Mouse (Mus musculus) forebrain, embryonic 10.5 days (tissue): Measurements from ENCODE around the gene Elof1. TPM values are rescaled to one million over a fixed set of nuclear protein-coding genes. Genes with fewer than 3 reads are reported as not detected.
"Not testable (repeated sequence)": the region's sequence is repeated elsewhere in the genome, so short reads cannot be mapped to it uniquely, and the experiment has no call there.

Experiments used
- DNase-seq: peaks from one replicate; pipeline ENCODE4 v3.0.0-alpha.2; 2017; ENCODE audit warnings: low spot score; ENCODE audit errors: extremely low spot score
- H3K27ac ChIP-seq: fragments of 300-500 bp; sonication (generic); 2 replicates; pipeline ENCODE4 v1.5.1; 2016; ENCODE audit warnings: mild to moderate bottlenecking
- H3K27me3 ChIP-seq: fragments of 300-500 bp; sonication (generic); 2 replicates; pipeline ENCODE4 v1.6.1; 2016; ENCODE audit warnings: mild to moderate bottlenecking; ENCODE audit not compliant: poor library complexity, severe bottlenecking
- H3K36me3 ChIP-seq: fragments of 300-500 bp; sonication (generic); replicated peaks from 2 replicates; pipeline ENCODE4 v1.6.1; 2016; ENCODE audit warnings: mild to moderate bottlenecking, moderate library complexity
- H3K4me1 ChIP-seq: fragments of 300-500 bp; sonication (generic); 2 replicates; pipeline ENCODE4 v1.6.1; 2016
- H3K4me3 ChIP-seq: fragments of 300-500 bp; sonication (generic); 2 replicates; pipeline ENCODE4 v1.5.1; 2016; ENCODE audit warnings: mild to moderate bottlenecking, moderate library complexity
- H3K9me3 ChIP-seq: fragments of 300-500 bp; sonication (generic); 2 replicates; pipeline ENCODE4 v1.6.1; 2016; ENCODE audit warnings: mild to moderate bottlenecking, moderate library complexity
- WGBS: fragments of 180-500 bp; shearing (Covaris S2); methylation state at CpG from one replicate; pipeline ENCODE4 v1.1.7; 2016; 5-methylcytosine and 5-hydroxymethylcytosine counted together
- polyA plus RNA-seq: library from polyadenylated mRNA; unstranded; fragments of >200 nt; fragmentation: Nextera tagmentation; extraction: Ambion mirVana; gene quantifications from 2 replicates; pipeline ENCODE4 v1.2.1, GENCODE M21; 2016

Elof1 gene
- polyA plus RNA-seq, 1 experiment from 2014 or later: 254 TPM

DNA sequence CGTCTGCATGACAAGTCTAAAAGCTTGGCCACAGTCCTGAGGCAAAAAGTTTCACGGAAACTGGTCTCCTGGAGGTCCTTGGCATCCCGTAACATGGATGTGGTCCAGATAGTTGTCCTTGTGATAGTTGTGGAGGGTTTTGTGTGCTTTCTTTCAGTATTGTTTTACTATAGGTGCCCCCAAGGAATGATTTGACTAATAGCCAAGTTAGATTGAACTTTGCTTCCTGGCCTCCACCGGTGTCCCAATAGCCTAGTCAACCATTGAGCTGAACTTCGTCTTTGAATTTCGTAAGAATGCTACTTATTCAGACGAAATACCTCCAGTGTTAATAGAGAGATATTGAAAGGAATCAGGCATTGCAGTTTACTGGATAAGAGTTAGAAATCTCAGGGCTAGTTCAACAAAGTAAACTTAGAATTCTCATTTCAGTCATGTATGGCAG lies 33.3 kb upstream of the Elof1 start:
- not testable (repeated sequence) for DNase-seq, H3K36me3 ChIP-seq, H3K4me1 ChIP-seq, H3K4me3 ChIP-seq, H3K27me3 ChIP-seq, H3K27ac ChIP-seq
- peaks cover 26% of the 10 kb centered on the region for H3K9me3 ChIP-seq
- WGBS: 89% methylated on average over 7 of the region's 7 CpGs

- no peak for DNase-seq
- Histone ChIP-seq H3K9me3 (peaks cover 26% of the 10 kb centered on the region), H3K27me3 (no peaks in the 10 kb centered on the region), H3K36me3 (no peaks in the 10 kb centered on the region), H3K4me3 (no peak overlapping the region), H3K27ac (no peak overlapping the region), H3K4me1 (no peaks in the 10 kb centered on the region)
- WGBS: 83% methylated on average over 20 of the region's 20 CpGs
Observed at GRCm38 (mm10) chr9:22149426-22150248, 32.7 kb upstream of the Elof1 start.

DNA sequence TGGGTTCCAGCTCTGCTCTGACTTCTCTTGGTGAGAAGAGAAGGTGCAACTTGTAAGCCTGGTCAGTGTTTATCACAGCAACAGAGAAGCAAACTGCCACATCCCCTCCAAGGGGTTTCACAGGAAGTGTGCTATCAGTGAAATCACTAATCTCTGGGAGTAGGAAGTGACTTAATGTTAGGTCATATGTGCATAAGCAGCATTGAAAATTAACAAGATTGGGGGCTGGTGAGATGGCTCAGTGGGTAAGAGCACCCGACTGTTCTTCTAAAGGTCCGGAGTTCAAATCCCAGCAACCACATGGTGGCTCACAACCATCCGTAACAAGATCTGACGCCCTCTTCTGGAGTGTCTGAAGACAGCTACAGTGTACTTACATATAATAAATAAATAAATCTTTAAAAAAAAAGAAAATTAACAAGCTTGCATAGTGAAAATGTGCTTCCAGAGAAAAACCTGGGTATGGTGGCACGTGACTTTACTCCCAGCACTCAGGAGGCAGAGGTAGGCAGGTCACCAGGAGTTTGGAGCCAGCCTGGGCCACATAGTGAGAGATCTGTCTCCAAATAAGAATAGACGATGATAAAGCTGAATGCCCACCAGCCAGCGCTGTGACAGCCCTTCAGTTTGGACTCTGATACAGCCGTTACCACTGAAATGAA lies 27.5 kb upstream of the Elof1 start:
- no peak for DNase-seq
- H3K4me1 ChIP-seq: no peaks in the 10 kb centered on the region
- H3K36me3 ChIP-seq: no peaks in the 10 kb centered on the region
- H3K4me3 ChIP-seq: no peak overlapping the region
- no peaks in the 10 kb centered on the region for H3K27me3 ChIP-seq
- WGBS: 91% methylated on average over 8 of the region's 8 CpGs
- H3K27ac ChIP-seq: no peak overlapping the region
- H3K9me3 ChIP-seq: peaks cover 19% of the 10 kb centered on the region

GRCm38 (mm10) chr9:22143108-22144037 lies 26.4 kb upstream of the Elof1 start:
- Histone ChIP-seq H3K36me3 (no peaks in the 10 kb centered on the region), H3K4me1 (no peaks in the 10 kb centered on the region), H3K9me3 (peaks cover 15% of the 10 kb centered on the region; the same call in 1 of the 2 replicates), H3K27me3 (no peaks in the 10 kb centered on the region), H3K27ac (no peak overlapping the region), H3K4me3 (no peak overlapping the region)
- 60% methylated on average over 17 of the region's 17 CpGs for WGBS
- peak; percentile 86 for DNase-seq

DNA sequence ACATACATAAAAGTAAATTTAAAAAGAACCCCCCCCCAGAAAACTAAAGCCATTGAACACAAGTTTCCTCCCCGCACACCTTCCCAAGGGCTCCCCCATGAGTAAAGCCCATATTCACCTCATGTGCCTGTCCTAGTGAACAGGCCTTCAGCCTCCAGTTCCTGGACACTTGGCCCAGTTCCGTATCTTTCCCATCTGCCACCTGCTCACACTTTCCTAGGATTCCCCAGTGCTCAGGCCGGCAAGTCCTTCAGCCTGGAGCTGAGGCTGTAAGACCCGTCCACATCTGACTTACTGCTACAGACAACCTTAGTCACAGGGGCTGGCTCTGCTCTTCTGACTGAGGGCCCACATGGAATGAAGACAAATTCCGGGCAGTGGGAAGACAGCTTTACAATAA lies 22.8 kb upstream of the Elof1 start:
- no peak for DNase-seq
- 91% methylated on average over 5 of the region's 5 CpGs for WGBS

DNA sequence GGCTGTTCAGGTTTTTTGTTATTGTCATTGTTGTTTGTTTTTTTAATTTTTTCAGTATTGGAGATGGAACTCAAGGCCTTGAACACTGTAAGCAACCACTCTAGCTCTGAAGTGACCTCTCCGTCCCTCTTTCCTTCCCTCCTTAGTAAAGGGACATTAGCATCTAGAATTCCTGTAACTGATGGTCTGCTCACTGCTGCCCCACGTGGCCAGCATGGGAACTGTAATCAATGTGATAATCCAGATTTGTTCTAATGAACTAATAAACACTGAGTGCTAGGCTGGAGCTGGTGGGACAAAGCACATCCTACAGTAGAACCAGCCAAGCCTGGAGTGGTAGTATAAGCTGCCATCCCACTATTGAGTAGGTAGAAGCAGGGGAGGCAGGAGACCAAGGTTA lies 21.5 kb upstream of the Elof1 start:
- WGBS: 39% methylated on average over 2 of the region's 2 CpGs
- no peak for DNase-seq

More for the DNA sequence above, 22.8 kb upstream of the Elof1 start:
- Histone ChIP-seq H3K27ac (no peak overlapping the region), H3K36me3 (no peaks in the 10 kb centered on the region), H3K4me1 (peaks cover 15% of the 10 kb centered on the region), H3K4me3 (no peak overlapping the region), H3K9me3 (no peaks in the 10 kb centered on the region), H3K27me3 (peaks cover 29% of the 10 kb centered on the region)

DNA sequence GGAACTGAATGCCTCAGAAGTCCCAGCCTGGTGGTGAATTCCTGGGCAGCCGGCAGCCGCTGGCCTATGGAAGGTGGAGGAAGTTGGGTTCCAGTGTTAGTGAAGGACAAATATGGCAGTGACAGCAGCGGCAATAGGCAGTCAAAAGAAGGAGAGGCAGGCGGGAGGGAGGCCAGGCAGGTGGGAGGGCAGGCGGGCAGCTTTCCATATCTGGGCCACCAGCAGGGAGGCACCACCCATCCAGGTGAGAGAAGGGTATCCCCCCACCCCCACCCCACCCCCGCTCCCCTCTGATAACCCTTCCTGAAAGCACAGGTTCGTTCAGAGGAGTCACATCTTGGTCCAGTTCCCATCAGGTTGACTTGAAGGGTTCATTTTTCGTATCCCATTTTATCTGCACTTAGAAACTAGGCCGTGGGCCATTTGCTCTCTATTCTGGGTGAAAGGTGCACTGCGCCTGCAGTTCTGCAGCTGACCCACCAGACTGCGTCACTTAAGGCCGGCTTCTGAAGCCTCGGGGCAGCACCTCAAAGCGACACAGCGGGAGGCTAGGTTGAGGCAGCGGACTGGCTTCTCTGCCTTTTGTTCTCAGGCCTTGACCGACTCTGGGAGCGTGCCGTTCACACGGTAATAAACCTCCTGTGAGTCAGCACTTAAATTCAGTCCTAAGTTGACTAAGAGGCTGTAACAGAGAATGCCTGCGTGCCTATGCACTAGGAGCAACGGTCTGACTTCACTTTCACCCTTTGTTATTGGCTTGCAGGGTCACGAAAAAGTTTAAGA lies 20.0 kb upstream of the Elof1 start:
- Histone ChIP-seq H3K27ac (peak overlapping the region; percentile 48), H3K36me3 (no peaks in the 10 kb centered on the region), H3K4me1 (peaks cover 18% of the 10 kb centered on the region), H3K27me3 (peaks cover 45% of the 10 kb centered on the region), H3K4me3 (peak overlapping the region; percentile 12; the same call in 1 of the 2 replicates), H3K9me3 (no peaks in the 10 kb centered on the region)
- 9% methylated on average over 23 of the region's 23 CpGs for WGBS
- peak; percentile 54 for DNase-seq

More for the DNA sequence above, 21.5 kb upstream of the Elof1 start:
- Histone ChIP-seq H3K36me3 (no peaks in the 10 kb centered on the region), H3K27ac (no peak overlapping the region), H3K9me3 (no peaks in the 10 kb centered on the region), H3K27me3 (peaks cover 30% of the 10 kb centered on the region), H3K4me1 (peaks cover 15% of the 10 kb centered on the region), H3K4me3 (no peak overlapping the region)

- H3K4me3 ChIP-seq: peak within 1 kb of the TSS; percentile 23
- no peaks in the 10 kb centered on the region for H3K9me3 ChIP-seq
- H3K27ac ChIP-seq: peak within 1 kb of the TSS; percentile 56
- 80% methylated on average over 7 of the region's 7 CpGs for WGBS
- no peak for DNase-seq
- peaks cover 28% of the 10 kb centered on the region for H3K4me1 ChIP-seq
- no peaks in the 10 kb centered on the region for H3K36me3 ChIP-seq
- peaks cover 57% of the 10 kb centered on the region for H3K27me3 ChIP-seq
Observed at GRCm38 (mm10) chr9:22135644-22136390, 18.8 kb upstream of the Elof1 start, which contains the start of gene Acp5. Gene Acp5 (minus strand): TSS chr9:22135711.

- H3K4me1 ChIP-seq: peaks cover 28% of the 10 kb centered on the region
- H3K9me3 ChIP-seq: no peaks in the 10 kb centered on the region
- no peaks in the 10 kb centered on the region for H3K36me3 ChIP-seq
- peaks cover 64% of the 10 kb centered on the region for H3K27me3 ChIP-seq
- peak overlapping the region; percentile 23 for H3K4me3 ChIP-seq
- WGBS: 84% methylated on average over 9 of the region's 9 CpGs
- DNase-seq: no peak
- peak overlapping the region; percentile 56 for H3K27ac ChIP-seq
Observed at GRCm38 (mm10) chr9:22134988-22135643, 18.1 kb upstream of the Elof1 start.

GRCm38 (mm10) chr9:22134246-22134890 lies 17.4 kb upstream of the Elof1 start:
- 82% methylated on average over 7 of the region's 7 CpGs for WGBS
- peak overlapping the region; percentile 56 for H3K27ac ChIP-seq
- H3K9me3 ChIP-seq: no peaks in the 10 kb centered on the region
- peak overlapping the region; percentile 23 for H3K4me3 ChIP-seq
- H3K36me3 ChIP-seq: no peaks in the 10 kb centered on the region
- H3K27me3 ChIP-seq: peaks cover 71% of the 10 kb centered on the region
- no peak for DNase-seq
- peaks cover 28% of the 10 kb centered on the region for H3K4me1 ChIP-seq
